ENCODE assay signal across 20 mouse cellular contexts in genomic region chr1:166524709-166525108, GRCm38 (mm10). TPM values are rescaled to one million over a fixed set of nuclear protein-coding genes. Genes with fewer than 3 reads are reported as not detected.
A peak's percentile ranks its signal among the peaks of the same experiment; 100 is the strongest.
DNase-seq lines count a peak whose midpoint lies in the region; ATAC-seq and TF ChIP-seq lines count a peak whose summit lies in the region.
"Not testable (repeated sequence)": the region's sequence is repeated elsewhere in the genome, so short reads cannot be mapped to it uniquely, and the experiment has no call there.
"Had no signal": no experiment of that assay in that cellular context is flagged by ENCODE, and none has a peak within 500 bp of the region (broad histone marks: within the 10 kb centered on the region; RNA-seq: fewer than 3 reads in every experiment).

No protein-coding gene starts in this region.

- H3K9ac ChIP-seq in CH12.LX (ENCODE audit: insufficient read depth, low read depth); MEL (ENCODE audit: control insufficient read depth, low read depth, low read length, poor library complexity, severe bottlenecking): not testable (repeated sequence)

- H3K4me2 ChIP-seq in CH12.LX (ENCODE audit: insufficient read depth, low read depth, poor library complexity, severe bottlenecking): not testable (repeated sequence)

- dilution Hi-C loops in CH12.LX (cut with MboI; ENCODE audit: extremely low pct_ligation_motif_present, extremely low pct_unique_long_range_greater_than_20kb, low sequenced_read_pairs): not testable (repeated sequence)

- peak; percentile 72 for ATAC-seq in common myeloid progenitor, adult 5-6 weeks (replicated peaks; ENCODE audit: low read depth, poor library complexity, severe bottlenecking)
- ATAC-seq in granulocyte monocyte progenitor cell, adult 5-6 weeks (replicated peaks; ENCODE audit: poor library complexity, severe bottlenecking): peak; percentile 99
- ATAC-seq in megakaryocyte, adult 5-6 weeks (ENCODE audit: poor library complexity, severe bottlenecking): peak; percentile 100
- peak; percentile 94 for ATAC-seq in megakaryocyte progenitor cell, adult 5-6 weeks (replicated peaks; ENCODE audit: poor library complexity)
- peak; percentile 79 for ATAC-seq in monocyte, adult 5-6 weeks (replicated peaks; ENCODE audit: insufficient number of reproducible peaks, low FRiP score, low TSS enrichment, poor library complexity, severe bottlenecking)

- TF ChIP-seq EP300 in CH12.LX (IDR thresholded peaks at IDR 0.05; ENCODE audit: low read length): peak; percentile 50; the same call in 1 of the 2 replicates
- TF ChIP-seq EP300 in MEL (IDR thresholded peaks at IDR 0.05; ENCODE audit: low read depth in 1 of 2, low read length in 2 of 2): not testable (repeated sequence)

- not testable (repeated sequence) for TF ChIP-seq POLR2A in CH12.LX (IDR thresholded peaks at IDR 0.05; ENCODE audit: low read depth, low read length); MEL (IDR thresholded peaks at IDR 0.05; ENCODE audit: control insufficient read depth in 1 of 2, insufficient read depth in 1 of 2, low read depth in 1 of 2, low read length in 2 of 2, poor library complexity in 1 of 2)

- not testable (repeated sequence) for TF ChIP-seq CTCF in CH12.LX (conservative IDR thresholded peaks at IDR 0.05 in 1 of 2, IDR thresholded peaks at IDR 0.05 in 1 of 2; ENCODE audit: low read depth in 2 of 2, low read length in 2 of 2); MEL (IDR thresholded peaks at IDR 0.05 in 2 of 3, conservative IDR thresholded peaks at IDR 0.05 in 1 of 3; ENCODE audit: control insufficient read depth in 1 of 3, insufficient read depth in 1 of 3, low read depth in 2 of 3, low read length in 3 of 3, poor library complexity in 1 of 3, severe bottlenecking in 1 of 3)

- H3K27ac ChIP-seq in CH12.LX (ENCODE audit: insufficient read depth, low read depth); MEL (ENCODE audit: control insufficient read depth, low read depth, low read length): not testable (repeated sequence)

- not testable (repeated sequence) for H3K4me3 ChIP-seq in CH12.LX (replicated peaks in 1 of 3; ENCODE audit: low read depth in 2 of 3, low read length in 2 of 3, poor library complexity in 1 of 3); MEL (ENCODE audit: control insufficient read depth in 1 of 2, insufficient read depth in 1 of 2, low read depth in 2 of 2, low read length in 2 of 2)

- not testable (repeated sequence) for H3K79me2 ChIP-seq in CH12.LX (replicated peaks; ENCODE audit: control insufficient read depth, extremely low read depth, insufficient read depth, poor library complexity, severe bottlenecking); MEL (ENCODE audit: control insufficient read depth, insufficient read depth, low read length, poor library complexity)

- not testable (repeated sequence) for TF ChIP-seq RAD21 in CH12.LX (IDR thresholded peaks at IDR 0.05; ENCODE audit: low read depth, low read length); MEL (IDR thresholded peaks at IDR 0.05; ENCODE audit: low read depth, low read length)

- not testable (repeated sequence) for H3K4me1 ChIP-seq in CH12.LX (ENCODE audit: control insufficient read depth in 1 of 2, insufficient read depth in 2 of 2); MEL (ENCODE audit: control insufficient read depth in 1 of 2, insufficient read depth in 2 of 2, low read length in 2 of 2)

- not testable (repeated sequence) for H3K27me3 ChIP-seq in CH12.LX (replicated peaks); MEL (ENCODE audit: control insufficient read depth in 1 of 2, insufficient read depth in 2 of 2, low read length in 2 of 2)

- not testable (repeated sequence) for H3K36me3 ChIP-seq in CH12.LX (replicated peaks in 1 of 2; ENCODE audit: control insufficient read depth in 1 of 2, insufficient read depth in 1 of 2, low read length in 1 of 2); MEL (ENCODE audit: control insufficient read depth in 1 of 2, insufficient read depth in 2 of 2, low read length in 2 of 2)

- in situ Hi-C loops in CH12.LX (cut with MboI; ENCODE audit: low pct_ligation_motif_present, low pct_unique_long_range_greater_than_20kb, low sequenced_read_pairs): not testable (repeated sequence)

- DNase-seq in CH12.LX (ENCODE audit: extremely low read depth): peak; percentile 15
- DNase-seq in MEL (ENCODE audit: low read depth, low spot score): peak; percentile 5

- H3K9me3 ChIP-seq in CH12.LX (replicated peaks; ENCODE audit: low read length); MEL (replicated peaks; ENCODE audit: insufficient read depth, low read length): not testable (repeated sequence)

RNA-seq across cellular contexts. Expression of gene Gm4846, which starts 27.3 kb away (rescaled TPM):
- total RNA-seq in CH12.LX (2012; rRNA removed) (not detected in 2 replicates), CH12.LX (2014; rRNA removed) (not detected in 2 replicates), MEL (2012; rRNA removed) (not detected in 2 replicates)
- polyA plus RNA-seq in CH12.LX (2012; ENCODE audit: insufficient read length, low read depth) (not detected in 2 replicates), MEL (2012; ENCODE audit: insufficient read depth in 1 of 2, insufficient read length in 2 of 2, low read depth in 1 of 2, low replicate concordance in 2 of 2, missing spikeins in 1 of 2) (not detected)
- total RNA-seq in common myeloid progenitor, adult 5-6 weeks (2017): not detected in 2 replicates
- not detected in 2 replicates for total RNA-seq in granulocyte monocyte progenitor cell, adult 5-6 weeks (2014; fragmentation: Nextera tagmentation)
- total RNA-seq in granulocyte monocyte progenitor cell, adult 5-6 weeks (2017): not detected in 2 replicates
- not detected in 2 replicates for total RNA-seq in megakaryocyte, adult 5-6 weeks (2015)
- total RNA-seq in megakaryocyte, adult 5-6 weeks (2017): not detected in 2 replicates
- not detected in 2 replicates for total RNA-seq in megakaryocyte progenitor cell, adult 5-6 weeks (2015)
- total RNA-seq in megakaryocyte progenitor cell, adult 5-6 weeks (2017): not detected in 2 replicates
- total RNA-seq in monocyte, adult 5-6 weeks (2017): not detected in 3 replicates
- total RNA-seq: adrenal gland, adult 8-10 months; adrenal gland, postnatal 10 days; adrenal gland, postnatal 14 days; adrenal gland, postnatal 25 days; ES-E14; G1E had no signal
- polyA plus RNA-seq: activated CD4-positive, CD25-positive, alpha-beta regulatory T cell, adult 4 months; adrenal gland, adult 2 months; brain, embryonic 14.5 days; C2C12; CD4-positive, CD25-positive, alpha-beta regulatory T cell, adult 4 months; cerebellum, adult 2 months; G1E; Patski had no signal
